Mouse (Mus musculus): Measurements from ENCODE around the gene Gm10197. TPM values are rescaled to one million over a fixed set of nuclear protein-coding genes. Genes with fewer than 3 reads are reported as not detected.

Gene Gm10197
- polyA plus RNA-seq, 1 experiment from 2014 or later: not detected

- Histone ChIP-seq H3K36me3 (ENCODE audit: control insufficient read depth, insufficient read depth, low read length) (no peaks in the 10 kb centered on the region), H3K4me1 (ENCODE audit: control insufficient read depth, insufficient read depth, low read length) (peaks cover 17% of the 10 kb centered on the region), H3K27me3 (replicated peaks; ENCODE audit: control insufficient read depth, insufficient read depth, low read length) (no peaks in the 10 kb centered on the region), H3K27ac (replicated peaks; ENCODE audit: low read depth, low read length) (no peak overlapping the region), H3K9ac (ENCODE audit: low read depth, low read length) (no peak overlapping the region), H3K4me2 (ENCODE audit: low read depth, low read length) (no peak overlapping the region), H3K4me3 (ENCODE audit: low read depth, low read length) (no peak overlapping the region), H3K9me3 (ENCODE audit: control insufficient read depth, low read length) (no peaks in the 10 kb centered on the region)
- DNase-seq (ENCODE audit: low spot score) (no peak), ATAC-seq (ENCODE audit: low read depth) (no peak)
- 93% methylated on average over 12 of the region's 12 CpGs for WGBS
Observed at GRCm38 (mm10) chr19:53322438-53323048, 49.0 kb downstream of the Gm10197 start.

Other genes starting within 250 kb of the Gm10197 start
- gene Add3, start 231.3 kb downstream of the Gm10197 start, polyA plus RNA-seq (2014; fragmentation: Nextera tagmentation; extraction: Ambion mirVana): 76.2 and 89.1 TPM in 2 replicates
- 36.0 and 36.6 TPM in 2 replicates for gene Mxi1, start 61.2 kb downstream of the Gm10197 start, polyA plus RNA-seq (2014; fragmentation: Nextera tagmentation; extraction: Ambion mirVana)
- 38.8 and 40.2 TPM in 2 replicates for gene Smndc1, start 18.8 kb upstream of the Gm10197 start, polyA plus RNA-seq (2014; fragmentation: Nextera tagmentation; extraction: Ambion mirVana)
- gene Dusp5, start 157.3 kb upstream of the Gm10197 start, polyA plus RNA-seq (2014; fragmentation: Nextera tagmentation; extraction: Ambion mirVana): 2.2 and 3.3 TPM in 2 replicates
- 269 and 273 TPM in 2 replicates for gene Nutf2-ps1, start 217.3 kb upstream of the Gm10197 start, polyA plus RNA-seq (2014; fragmentation: Nextera tagmentation; extraction: Ambion mirVana)
- 58.4 and 62.4 TPM in 2 replicates for gene Smc3, start 228.6 kb upstream of the Gm10197 start, polyA plus RNA-seq (2014; fragmentation: Nextera tagmentation; extraction: Ambion mirVana)